Mouse (Mus musculus): ENCODE results near the gene Hspa1l.

DNA sequence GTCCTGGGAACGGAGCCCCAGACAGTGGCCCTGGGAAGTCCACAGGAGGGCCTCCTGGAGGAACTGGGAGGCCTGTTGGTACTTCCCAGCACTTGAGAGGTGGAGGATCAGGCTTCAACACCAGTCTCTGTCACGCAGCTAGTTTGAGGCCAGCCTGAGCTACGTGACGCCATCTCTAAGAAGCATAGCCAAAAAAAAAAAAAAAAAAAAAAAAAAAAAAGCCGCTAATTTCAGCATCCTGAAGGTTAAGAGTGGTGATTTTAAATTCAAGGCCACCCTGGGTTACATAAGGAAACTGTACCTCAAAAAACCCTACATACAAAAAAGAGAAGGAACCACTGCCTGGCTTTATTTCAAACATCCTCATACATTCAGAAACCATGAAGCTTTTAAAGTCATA lies 48.2 kb upstream of the Hspa1l start:
- no peak for TF ChIP-seq CTCF (conservative IDR thresholded peaks at IDR 0.05; ENCODE audit: low read length)
- no peak for TF ChIP-seq POU5F1 (IDR thresholded peaks at IDR 0.05; ENCODE audit: borderline replicate concordance, low read length)
- TF ChIP-seq NANOG (IDR thresholded peaks at IDR 0.05; ENCODE audit: borderline replicate concordance, low read length) = no peak
